Mouse (Mus musculus) bone marrow macrophage, adult 2 months (primary cell): ENCODE measurements at regions not wholly inside any gene's neighbourhood (a gene's known extent, or its start where the extent isn't known, plus 50 kb on each side); places are given as distances from the start of the nearest gene placed in this dataset.

Source experiments
- H3K27ac ChIP-seq: 2 replicates; pipeline ENCODE4 v1.5.1; 2012; ENCODE audit warnings: low read depth, low read length; ENCODE audit not compliant: insufficient read depth
- H3K4me1 ChIP-seq: 2 replicates; pipeline ENCODE4 v1.6.1; 2012; ENCODE audit warnings: low read length; ENCODE audit not compliant: control insufficient read depth, insufficient read depth
- H3K4me3 ChIP-seq: 2 replicates; pipeline ENCODE4 v1.5.1; 2012; ENCODE audit warnings: mild to moderate bottlenecking, low read length, moderate library complexity; ENCODE audit not compliant: insufficient read depth
- CTCF ChIP-seq: IDR thresholded peaks from 2 replicates; pipeline ENCODE4 v1.5.1; 2012; ENCODE audit warnings: low read depth, mild to moderate bottlenecking, low read length, moderate library complexity
- POLR2A ChIP-seq: IDR thresholded peaks from 2 replicates; pipeline ENCODE4 v1.6.1; 2012; ENCODE audit warnings: mild to moderate bottlenecking, low read depth, low read length, borderline replicate concordance

- H3K4me1 ChIP-seq: no peaks in the 10 kb centered on the region
- TF ChIP-seq CTCF (no peak), POLR2A (no peak)
- H3K4me3 ChIP-seq: no peak overlapping the region
- no peak overlapping the region for H3K27ac ChIP-seq
These were observed 425.3 kb downstream of the Bckdhb start for GRCm38 (mm10) chr9:84350223-84350622.

- Histone ChIP-seq H3K4me3 (no peak overlapping the region), H3K27ac (no peak overlapping the region), H3K4me1 (no peaks in the 10 kb centered on the region)
- TF ChIP-seq POLR2A (no peak), CTCF (no peak)
These were observed 429.5 kb downstream of the Bckdhb start for GRCm38 (mm10) chr9:84354409-84354808.

GRCm38 (mm10) chr9:84356167-84356566 is 431.2 kb downstream of the Bckdhb start:
- H3K27ac ChIP-seq: no peak overlapping the region
- H3K4me1 ChIP-seq: no peaks in the 10 kb centered on the region
- H3K4me3 ChIP-seq: no peak overlapping the region
- TF ChIP-seq POLR2A (no peak), CTCF (no peak)

- Histone ChIP-seq H3K4me3 (no peak overlapping the region), H3K27ac (no peak overlapping the region), H3K4me1 (no peaks in the 10 kb centered on the region)
- no peak for TF ChIP-seq CTCF
- no peak for TF ChIP-seq POLR2A
These were observed 434.9 kb downstream of the Bckdhb start for GRCm38 (mm10) chr9:84359879-84360278.

GRCm38 (mm10) chr9:84360484-84360883 is 435.5 kb downstream of the Bckdhb start:
- H3K4me3 ChIP-seq: no peak overlapping the region
- no peak overlapping the region for H3K27ac ChIP-seq
- no peaks in the 10 kb centered on the region for H3K4me1 ChIP-seq
- TF ChIP-seq CTCF (no peak), POLR2A (no peak)

- no peaks in the 10 kb centered on the region for H3K4me1 ChIP-seq
- no peak for TF ChIP-seq POLR2A
- no peak for TF ChIP-seq CTCF
- no peak overlapping the region for H3K27ac ChIP-seq
- H3K4me3 ChIP-seq: no peak overlapping the region
These were observed 438.5 kb downstream of the Bckdhb start for GRCm38 (mm10) chr9:84363478-84363877.

- TF ChIP-seq POLR2A (no peak), CTCF (no peak)
- no peak overlapping the region for H3K27ac ChIP-seq
- H3K4me3 ChIP-seq: no peak overlapping the region
- no peaks in the 10 kb centered on the region for H3K4me1 ChIP-seq
These were observed 444.3 kb downstream of the Bckdhb start for GRCm38 (mm10) chr9:84369200-84369599.

GRCm38 (mm10) chr9:84370260-84370659 is 445.3 kb downstream of the Bckdhb start:
- TF ChIP-seq CTCF (no peak), POLR2A (no peak)
- Histone ChIP-seq H3K4me1 (no peaks in the 10 kb centered on the region), H3K27ac (no peak overlapping the region), H3K4me3 (no peak overlapping the region)

- no peak overlapping the region for H3K27ac ChIP-seq
- TF ChIP-seq POLR2A (no peak), CTCF (no peak)
- H3K4me3 ChIP-seq: no peak overlapping the region
- no peaks in the 10 kb centered on the region for H3K4me1 ChIP-seq
These were observed 450.8 kb downstream of the Bckdhb start for GRCm38 (mm10) chr9:84375746-84376145.

GRCm38 (mm10) chr9:84376621-84377020 is 451.7 kb downstream of the Bckdhb start:
- H3K27ac ChIP-seq: no peak overlapping the region
- H3K4me1 ChIP-seq: no peaks in the 10 kb centered on the region
- TF ChIP-seq POLR2A: no peak
- TF ChIP-seq CTCF: no peak
- no peak overlapping the region for H3K4me3 ChIP-seq

- H3K4me1 ChIP-seq: no peaks in the 10 kb centered on the region
- TF ChIP-seq CTCF (no peak), POLR2A (no peak)
These were observed 457.0 kb downstream of the Bckdhb start for GRCm38 (mm10) chr9:84381942-84382341.

More at GRCm38 (mm10) chr9:84381942-84382341, 457.0 kb downstream of the Bckdhb start:
- no peak overlapping the region for H3K27ac ChIP-seq
- H3K4me3 ChIP-seq: no peak overlapping the region
